Mouse (Mus musculus) embryonic fibroblast, embryonic 13.5 days (primary cell): ENCODE measurements at regions not wholly inside any gene's neighbourhood (a gene's known extent, or its start where the extent isn't known, plus 50 kb on each side); places are given as distances from the start of the nearest gene placed in this dataset.

Experiments used
- CTCF ChIP-seq: IDR thresholded peaks from 2 replicates; pipeline ENCODE4 v1.5.1; 2011; ENCODE audit warnings: mild to moderate bottlenecking, control low read depth, low read length, moderate library complexity, borderline replicate concordance; ENCODE audit not compliant: insufficient read depth
- POLR2A ChIP-seq: IDR thresholded peaks from 2 replicates; pipeline ENCODE4 v1.6.1; 2011; ENCODE audit warnings: low read depth, mild to moderate bottlenecking, control low read depth, low read length, moderate library complexity

GRCm38 (mm10) chr10:96717281-96717680, 100.5 kb downstream of the Btg1 start:
- no peak for TF ChIP-seq CTCF
- no peak for TF ChIP-seq POLR2A
